Mouse (Mus musculus) kidney, postnatal 10 days (tissue): ENCODE measurements at regions not wholly inside any gene's neighbourhood (a gene's known extent, or its start where the extent isn't known, plus 50 kb on each side); places are given as distances from the start of the nearest gene placed in this dataset.
A peak's percentile ranks its signal among the peaks of the same experiment; 100 is the strongest.

Experiments
- DNase-seq: peaks from one replicate; pipeline ENCODE4 v3.0.0; 2021; ENCODE audit warnings: mixed read lengths

DNA sequence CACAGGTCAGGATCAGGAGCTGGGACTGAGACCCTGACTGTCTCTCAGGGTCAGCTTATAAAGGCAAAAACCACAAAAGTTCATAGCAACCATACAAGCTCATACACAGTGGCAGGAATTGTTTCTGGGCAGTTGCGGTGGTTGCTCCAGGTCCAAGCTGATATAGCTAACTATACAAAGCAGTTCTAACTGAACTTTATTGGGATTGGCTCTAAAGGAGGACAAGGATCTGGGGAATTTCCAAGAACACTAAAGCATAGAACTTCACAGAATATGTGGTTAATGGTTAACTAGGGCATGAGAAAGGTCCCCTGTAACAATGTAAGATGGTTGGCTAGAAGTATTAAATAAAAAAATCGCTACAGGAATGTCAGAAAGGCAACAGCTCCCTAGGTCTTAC lies 748.0 kb upstream of the Crim1 start:
- no peak for DNase-seq

DNA sequence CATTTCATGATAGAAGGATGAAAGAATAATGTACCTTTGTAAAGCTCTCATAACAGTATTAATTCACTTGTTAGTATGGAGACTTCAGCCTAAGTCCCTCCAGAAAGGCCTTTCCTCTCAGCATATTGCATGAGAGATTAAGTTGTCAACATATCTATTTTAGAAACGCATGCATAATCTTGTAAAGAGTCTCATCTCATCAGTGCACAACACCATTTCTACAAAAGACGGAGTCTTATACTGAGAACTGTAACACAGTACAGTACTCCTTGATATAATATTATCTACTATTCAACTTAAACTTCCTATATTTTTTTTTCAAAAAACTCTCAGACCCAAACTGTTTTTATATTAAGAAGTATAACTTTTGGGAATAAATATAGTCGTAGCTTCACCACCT lies 730.4 kb upstream of the Crim1 start:
- no peak for DNase-seq

DNA sequence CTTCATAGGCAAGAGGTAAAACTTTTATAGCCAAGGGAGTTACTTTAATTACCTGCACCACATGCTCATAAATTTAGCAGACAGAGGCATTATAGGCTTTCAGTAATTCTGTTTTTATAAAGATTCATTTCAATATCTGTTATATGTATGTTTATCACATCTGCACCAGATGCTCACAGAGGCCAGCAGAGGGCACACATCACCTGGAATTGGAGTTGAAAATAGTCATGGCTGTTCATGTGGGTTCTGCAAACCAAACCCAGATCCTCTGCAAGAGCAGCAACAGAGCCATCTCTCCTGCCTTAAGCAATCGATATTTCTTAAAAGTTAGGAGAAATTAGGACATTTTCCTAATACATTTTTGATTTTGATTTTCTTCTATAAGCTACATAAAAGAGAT lies 729.9 kb upstream of the Crim1 start:
- DNase-seq = peak; percentile 5

DNA sequence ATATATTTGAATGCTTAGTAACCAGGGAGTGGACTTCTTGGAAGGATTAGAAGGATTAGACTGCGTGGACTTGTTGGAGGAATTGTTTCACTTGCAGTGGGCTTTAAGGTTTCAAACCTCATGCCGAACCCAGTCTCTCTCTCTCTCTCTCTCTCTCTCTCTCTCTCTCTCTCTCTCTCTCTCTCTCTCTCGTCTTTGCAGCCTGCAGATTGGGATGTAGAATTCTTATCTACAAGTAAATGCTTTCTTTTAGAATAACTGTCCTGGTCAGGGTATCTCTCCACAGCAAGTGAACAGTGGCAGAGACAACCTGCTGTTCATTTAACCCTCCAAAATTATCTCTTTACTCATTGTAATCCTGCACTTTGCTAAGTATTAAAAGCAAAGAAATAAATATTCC lies 728.1 kb upstream of the Crim1 start:
- no peak for DNase-seq
